Mouse (Mus musculus): ENCODE data around the gene Gm3646. TPM values are rescaled to one million over a fixed set of nuclear protein-coding genes. Genes with fewer than 3 reads are reported as not detected.

The Gm3646 gene
- total RNA-seq, 2 experiments from 2014 or later: 5.4 to 7.2 TPM

DNA sequence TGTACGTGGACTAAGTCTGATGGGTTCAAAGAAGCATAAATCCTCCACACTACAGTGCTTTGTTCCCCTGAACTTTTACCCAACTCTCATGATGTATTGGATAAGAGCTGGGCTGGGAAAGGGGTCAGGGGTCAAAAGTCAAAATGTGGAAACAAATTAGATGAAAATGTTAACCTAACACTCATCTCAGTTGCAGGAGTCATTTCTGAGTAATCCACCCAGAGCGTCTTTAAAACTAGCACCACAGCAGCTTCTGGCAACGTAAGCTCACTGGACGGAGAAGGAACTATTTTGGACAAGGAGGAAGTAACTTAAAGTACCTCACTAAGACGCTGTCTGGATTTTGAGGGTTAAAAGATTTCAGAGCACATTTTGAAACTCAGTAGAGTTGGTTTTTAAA is 20.5 kb downstream of the Gm3646 start:
- DNase-seq: no peak
- intact Hi-C loops (cut with DNase I): no loop called here

DNA sequence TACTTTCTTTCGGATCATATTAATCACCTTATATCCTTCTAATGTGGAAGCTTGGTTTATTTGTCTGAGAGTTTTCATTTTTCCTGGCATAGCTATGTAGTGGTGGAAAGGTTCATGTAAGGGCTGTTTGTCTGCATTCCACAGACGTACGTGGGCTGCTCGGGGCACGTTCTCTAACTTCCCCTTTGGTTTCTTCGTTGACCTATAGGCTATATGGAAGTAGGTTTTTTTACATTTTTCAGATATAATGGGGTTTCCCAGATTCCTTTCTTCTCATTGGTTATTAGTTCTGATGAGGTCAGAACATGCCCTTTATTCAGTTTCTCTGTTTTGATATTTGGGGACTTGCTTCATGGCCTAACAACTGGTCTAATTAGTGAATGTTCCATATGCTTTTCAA is 23.3 kb downstream of the Gm3646 start:
- no peak for DNase-seq
- intact Hi-C loops (cut with DNase I): no loop called here

DNA sequence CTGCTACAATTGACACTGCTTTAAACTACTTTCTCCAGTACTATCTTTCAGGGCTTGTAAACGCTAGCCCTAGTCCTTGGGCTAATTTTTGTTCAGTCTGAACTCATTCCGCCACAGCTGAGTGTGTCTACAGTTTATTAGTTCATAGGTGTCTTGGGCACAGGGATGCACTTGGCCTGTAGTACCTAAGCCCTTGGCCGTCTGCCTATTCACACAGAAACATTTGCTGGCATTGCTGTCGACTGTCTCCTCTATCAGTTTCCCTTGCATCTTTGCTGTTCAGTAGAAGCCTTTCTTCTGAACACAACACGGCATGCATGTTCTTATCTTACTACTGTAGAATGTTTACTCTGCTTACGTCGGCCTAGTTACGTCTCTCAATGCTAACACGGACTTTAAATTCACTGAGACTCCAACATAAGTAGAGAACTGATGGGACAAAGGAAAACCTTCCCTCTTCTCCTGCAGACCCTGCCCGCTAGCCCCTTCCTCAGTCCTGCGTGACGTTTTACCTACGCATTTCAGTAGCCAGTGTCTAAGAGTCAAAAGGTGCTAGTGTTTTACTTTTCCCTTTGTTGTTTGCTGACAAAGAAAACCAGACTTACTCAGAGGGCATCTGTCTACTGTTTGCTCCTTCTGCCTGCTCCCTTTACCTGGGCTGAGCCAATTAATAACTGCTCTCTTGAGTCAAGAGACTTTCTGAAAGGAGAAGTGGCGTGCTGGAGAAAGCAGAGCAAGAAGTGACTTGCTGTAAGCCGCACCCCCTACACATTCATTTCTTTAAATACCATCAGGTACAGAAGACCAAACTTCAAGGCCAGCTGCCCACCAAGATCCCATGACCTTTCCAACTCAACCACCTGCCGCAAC is 25.8 kb downstream of the Gm3646 start:
- no peak for DNase-seq
- intact Hi-C loops (cut with DNase I): no loop called here

DNA sequence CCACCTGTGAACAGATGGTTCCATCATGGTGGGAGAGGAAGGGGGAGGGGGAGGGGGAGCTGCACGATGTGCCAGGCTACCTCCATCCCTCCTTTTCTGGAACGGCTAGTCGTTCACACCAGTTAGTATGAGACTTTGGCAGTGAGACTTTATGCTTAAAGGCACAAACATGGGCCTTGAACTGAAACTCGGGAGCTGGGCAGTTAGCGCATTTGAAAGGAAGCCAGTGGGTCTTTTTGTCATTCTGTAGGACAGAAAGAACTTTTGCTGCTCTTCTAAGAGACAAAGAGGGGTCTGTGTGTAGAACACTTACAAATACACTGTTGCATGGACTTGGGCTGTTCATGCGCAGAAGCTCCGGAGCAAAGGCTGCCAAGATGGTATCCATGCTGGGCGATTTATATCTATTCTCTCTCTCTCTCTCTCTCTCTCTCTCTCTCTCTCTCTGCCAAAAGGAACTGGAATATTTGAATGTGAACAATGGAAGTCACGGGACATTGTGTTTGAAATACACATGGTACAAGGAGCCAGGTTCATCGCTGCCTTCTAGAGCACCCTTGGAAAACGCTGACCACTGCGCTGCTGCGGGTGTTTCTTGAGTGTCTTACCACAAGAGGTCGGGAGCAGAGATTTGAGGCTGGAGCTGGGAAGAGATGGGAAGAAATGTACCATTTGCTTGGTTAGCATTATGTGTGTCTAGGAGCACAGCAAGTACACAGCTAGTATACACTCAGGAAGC is 31.0 kb downstream of the Gm3646 start:
- no peak for DNase-seq
- intact Hi-C loops (cut with DNase I): no loop called here

DNA sequence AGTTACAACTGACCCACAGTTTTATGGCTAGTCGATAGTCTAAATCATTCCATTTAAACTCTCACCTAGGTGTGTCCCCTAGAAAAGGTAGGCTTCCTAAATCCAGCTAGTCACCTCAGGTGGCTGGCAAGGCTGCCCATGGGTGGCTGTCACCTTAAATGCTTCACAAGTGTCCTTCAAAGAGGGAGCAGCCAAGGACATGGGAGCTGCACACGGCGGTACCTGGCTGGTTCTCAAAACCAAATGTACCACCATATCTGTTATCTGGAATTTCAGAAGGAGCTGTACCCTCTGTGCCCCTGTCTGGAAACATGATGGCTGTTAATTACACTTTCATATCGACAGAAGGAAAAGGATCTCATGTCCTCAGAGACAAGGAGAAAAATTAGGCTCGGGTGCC is 31.6 kb downstream of the Gm3646 start:
- no peak for DNase-seq
- intact Hi-C loops (cut with DNase I): no loop called here

DNA sequence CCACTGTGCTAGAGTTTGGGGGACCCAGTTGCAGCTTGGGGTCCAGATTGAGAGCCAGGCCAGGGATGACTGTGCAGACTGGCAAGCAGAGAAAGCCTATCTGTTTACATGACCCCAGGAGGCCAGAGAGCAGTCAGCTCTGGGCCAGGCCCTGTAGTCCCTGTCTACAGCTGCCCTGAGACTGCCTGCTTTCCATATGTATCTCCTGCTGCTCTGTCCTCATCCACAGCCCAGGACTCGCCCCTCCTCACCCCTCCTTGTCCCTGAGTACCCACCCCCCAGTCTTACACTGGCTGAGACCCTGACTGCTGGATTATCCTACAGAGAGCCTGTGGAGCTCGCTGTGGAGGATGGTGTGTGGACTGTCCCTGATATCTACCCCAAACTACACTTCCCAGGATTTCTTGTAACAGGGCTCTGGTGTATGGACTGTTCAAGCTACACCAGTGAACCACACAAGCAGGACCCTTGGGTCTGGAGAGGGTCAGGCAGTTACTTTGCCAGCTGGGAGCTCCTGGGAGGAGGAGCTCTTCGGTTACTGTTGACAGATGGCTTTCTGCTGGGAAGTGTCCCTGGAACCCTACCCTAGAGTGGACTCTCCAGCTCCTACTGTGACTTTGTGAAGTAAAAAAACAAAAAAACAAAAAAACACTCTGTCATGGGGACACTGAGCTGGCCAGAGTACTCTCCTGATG is 32.6 kb downstream of the Gm3646 start:
- intact Hi-C loops (cut with DNase I): no loop called here
- DNase-seq: no peak

DNA sequence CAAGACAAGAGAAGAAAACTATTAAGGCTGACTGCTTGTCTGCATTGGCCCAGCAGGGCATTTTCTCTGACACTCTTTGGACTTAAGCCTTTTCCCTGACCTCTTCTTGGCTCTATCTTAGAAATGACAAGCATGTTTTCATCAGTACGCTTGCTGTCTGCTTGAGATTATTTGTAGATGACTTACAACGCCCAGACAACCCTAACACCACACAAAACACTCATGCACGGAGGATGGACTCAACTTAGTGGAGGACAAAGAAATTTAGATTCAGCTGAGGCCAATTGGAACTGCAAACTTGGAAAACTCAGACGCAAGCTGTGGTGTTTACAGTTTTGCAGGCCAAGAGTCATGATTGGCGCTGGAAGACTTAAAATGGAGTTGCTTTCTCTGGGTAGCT is 34.7 kb downstream of the Gm3646 start:
- no peak for DNase-seq
- intact Hi-C loops (cut with DNase I): no loop called here

DNA sequence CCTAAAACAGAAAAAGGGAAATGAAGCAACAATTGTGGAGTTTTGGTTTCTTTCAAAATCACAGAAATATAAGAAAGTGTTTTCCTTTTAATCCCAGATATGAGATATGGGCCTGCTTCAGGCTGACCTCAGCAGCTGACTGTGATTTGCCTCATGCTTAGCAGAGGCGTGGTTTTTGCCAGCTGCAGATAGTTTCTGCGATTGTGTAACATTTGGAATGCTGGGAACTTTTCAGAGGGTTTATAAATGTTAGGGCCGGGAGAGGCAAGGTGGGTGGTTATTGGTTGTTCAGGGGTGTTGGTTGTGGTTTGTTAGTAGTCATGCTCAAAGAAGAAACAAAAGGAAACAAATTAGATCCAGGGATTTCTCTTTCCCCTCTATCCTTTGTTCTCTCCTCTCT is 37.1 kb downstream of the Gm3646 start:
- intact Hi-C loops (cut with DNase I): loop anchor here (10.0 kb wide), 1 partner anchor 153 kb away; no protein-coding TSS in a partner anchor
- no peak for DNase-seq

DNA sequence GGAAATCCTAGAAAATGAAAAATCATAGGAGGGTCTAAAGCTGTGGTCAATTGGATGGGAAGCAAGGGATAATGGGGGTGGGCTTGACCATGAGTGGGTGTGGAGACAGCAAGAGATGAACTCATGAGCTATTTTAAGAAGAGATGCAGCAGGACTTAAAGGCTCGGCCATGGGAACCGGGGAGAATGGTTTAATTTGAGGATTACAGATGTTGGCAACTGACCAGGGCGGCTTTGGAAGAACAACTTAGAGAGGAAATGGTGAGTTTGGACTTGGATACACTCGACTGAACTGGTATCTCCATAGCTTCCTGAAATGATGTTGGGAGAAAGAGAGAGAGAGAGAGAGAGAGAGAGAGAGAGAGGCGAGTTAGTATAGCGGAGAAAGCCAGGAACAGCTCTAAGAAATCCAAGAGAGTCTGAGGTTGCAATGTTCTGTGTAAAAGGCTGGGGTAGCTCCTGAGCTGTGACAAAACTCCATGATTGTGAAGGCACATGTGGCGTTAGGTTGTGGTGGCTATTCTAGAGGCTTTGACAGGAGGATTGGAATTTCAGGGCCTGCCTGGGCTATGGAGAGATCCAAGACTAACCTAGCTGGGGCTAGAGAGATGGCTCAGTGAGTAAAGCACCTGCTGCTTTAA is 39.2 kb downstream of the Gm3646 start:
- no peak for DNase-seq
- intact Hi-C loops (cut with DNase I): loop anchor here (10.0 kb wide), 1 partner anchor 151 kb away; no protein-coding TSS in a partner anchor

DNA sequence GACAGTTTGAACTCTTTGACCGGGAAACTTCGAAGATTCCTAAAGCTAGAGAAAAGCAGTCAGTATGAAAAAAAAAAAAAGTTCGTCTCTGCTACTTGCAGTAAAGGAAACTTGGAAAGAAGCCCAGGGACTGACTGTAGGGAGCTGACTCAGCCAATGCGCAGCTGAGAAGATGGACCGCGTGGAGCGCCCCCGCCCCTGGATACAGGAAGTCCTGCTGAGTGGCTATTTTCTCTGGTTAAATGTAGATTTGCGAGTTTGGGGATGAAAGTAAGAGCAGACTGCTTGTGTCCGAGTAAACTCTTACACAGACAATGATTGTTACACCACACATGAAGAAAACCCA is 43.1 kb downstream of the Gm3646 start:
- intact Hi-C loops (cut with DNase I): loop anchor here (1.0 to 10.0 kb wide), 4 partner anchors 75 to 175 kb away; partner anchors contain the start of gene Map4k4
- DNase-seq: peak; percentile 69 to 75

DNA sequence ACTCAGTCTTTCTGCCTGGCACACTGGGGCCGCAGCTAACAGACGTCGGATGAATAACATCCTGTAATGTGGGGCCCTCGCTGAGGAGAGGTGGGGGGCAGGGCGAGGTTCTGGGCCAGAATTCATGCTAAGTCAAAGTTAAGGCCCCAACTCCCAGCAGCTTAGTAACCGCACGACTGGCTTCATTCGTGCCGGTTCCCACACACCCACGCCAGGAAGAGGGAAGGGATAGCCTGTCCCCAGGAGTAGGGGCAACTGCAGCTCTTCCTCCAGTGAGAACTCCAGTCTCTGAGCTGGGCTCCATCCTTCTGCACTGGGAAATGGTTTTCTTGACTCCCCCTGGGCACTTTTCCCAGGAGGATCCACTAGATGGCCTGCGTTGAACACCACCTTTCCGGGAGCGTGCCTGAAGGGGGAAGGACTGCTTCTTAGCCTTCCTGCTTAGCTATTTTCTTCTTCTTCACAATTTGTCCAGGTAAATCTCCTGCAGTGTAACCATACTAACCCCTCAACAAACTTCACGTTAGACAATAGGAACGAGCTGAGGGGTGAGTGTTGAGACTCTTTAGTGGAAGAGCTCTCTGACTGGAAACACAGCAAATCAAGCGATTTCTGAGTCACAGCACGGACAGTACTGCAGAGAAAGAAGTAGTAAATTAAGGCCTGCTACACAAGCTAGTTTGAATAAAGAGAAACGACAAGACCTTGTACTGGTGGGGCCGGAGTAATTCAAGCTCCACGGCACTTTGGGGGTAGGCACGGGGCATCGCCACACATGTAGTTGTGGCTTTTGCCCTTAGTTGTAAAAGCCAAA is 43.7 kb downstream of the Gm3646 start:
- intact Hi-C loops (cut with DNase I): loop anchor here (1.0 to 10.0 kb wide), 8 partner anchors 25 to 219 kb away; partner anchors contain the start of gene Map4k4
- peak; percentile 61 to 69 for DNase-seq

DNA sequence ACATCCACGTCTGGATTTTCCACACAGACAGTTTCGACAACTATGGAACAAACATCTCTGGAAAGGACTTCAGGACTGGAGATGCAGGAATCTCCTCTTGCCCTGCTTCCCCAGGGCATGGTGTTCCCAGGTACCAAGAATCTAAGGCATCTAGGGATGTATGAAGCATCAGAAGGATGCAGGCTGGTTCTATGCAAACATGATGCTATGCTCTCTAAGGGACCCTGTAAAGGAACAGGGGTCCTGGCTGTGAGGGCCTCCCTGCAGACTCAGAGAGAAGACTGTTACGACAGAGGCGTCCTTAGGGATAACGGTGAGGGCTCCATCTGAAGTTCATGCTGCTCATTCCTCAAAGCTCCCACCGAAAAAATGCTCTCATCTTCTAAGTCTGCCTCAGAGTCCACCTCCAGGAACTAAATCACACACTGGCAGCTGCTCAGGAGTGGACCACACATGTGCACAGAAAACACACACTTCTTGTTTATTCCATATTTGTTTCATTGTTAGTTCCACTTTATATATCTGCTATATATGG is 44.9 kb downstream of the Gm3646 start:
- intact Hi-C loops (cut with DNase I): loop anchor here (2.0 to 10.0 kb wide), 5 partner anchors 45 to 221 kb away; no protein-coding TSS in a partner anchor
- DNase-seq: no peak

DNA sequence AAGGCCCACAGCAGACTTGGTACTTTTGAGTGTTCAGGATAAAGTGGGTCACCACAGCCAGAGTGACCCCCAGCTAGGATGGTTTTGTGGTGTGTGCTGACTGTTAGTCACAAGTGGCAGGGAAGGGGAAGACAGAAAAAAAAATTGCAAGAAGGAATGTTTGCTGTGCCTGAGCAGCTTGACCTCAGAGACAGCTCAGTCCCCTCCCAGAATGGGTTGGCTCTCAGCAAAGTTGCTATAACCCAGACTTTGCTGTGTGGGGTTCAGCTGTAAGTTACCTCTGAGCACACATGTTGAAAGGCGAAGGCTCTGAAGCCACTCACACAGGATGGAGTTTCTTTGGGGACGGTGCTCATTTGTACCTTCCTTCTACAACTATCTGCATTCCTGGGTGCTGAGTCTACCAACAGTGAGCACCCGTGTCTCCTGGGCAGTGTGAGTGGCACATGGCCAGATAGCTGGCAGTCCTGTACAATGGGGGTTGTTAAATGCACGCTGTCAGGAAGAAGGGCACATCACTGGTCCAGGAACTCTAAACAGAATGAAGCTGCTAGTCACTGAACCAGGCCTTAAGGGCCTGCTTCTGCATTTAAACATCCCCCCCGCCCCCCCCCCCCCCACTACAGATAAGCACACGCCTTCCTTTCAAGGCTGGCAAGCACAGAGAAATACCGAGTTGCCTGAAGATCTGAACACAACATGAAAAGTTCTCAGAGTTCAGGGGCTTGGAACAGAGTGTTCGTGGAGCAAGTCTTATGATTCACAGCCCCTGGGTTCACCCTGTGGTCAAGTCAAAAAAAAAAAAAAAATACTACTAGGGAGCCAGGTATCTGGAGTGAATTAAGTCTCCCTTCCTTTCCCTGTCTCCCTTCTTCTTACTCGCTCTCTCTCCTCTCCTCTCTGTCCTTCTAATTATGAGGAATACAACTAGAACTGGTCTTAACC is 45.6 kb downstream of the Gm3646 start:
- intact Hi-C loops (cut with DNase I): loop anchor here (2.0 to 10.0 kb wide), 5 partner anchors 45 to 221 kb away; no protein-coding TSS in a partner anchor
- DNase-seq: peak in 1 of 2 experiments; percentile 51

DNA sequence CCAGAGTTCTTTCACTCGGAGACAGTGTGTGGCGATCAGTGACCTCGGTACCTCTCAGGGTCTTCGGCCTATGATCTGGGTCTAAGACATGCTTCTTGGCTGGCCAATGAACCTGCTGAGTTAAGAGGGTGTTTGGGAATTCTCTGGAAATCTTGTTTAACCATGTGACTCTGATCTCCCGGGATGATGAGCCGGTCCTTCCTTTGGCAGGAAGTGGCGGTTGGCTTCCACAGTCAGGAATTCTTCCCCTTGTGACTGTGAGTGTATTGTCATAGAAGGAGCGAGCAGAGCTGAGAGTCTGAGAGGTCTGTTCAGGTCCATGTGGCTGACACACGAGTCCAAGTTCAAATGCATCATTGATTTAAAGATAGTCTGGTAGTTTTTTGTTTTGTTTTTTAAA is 46.9 kb downstream of the Gm3646 start:
- DNase-seq: peak in 1 of 2 experiments; percentile 51
- intact Hi-C loops (cut with DNase I): no loop called here

DNA sequence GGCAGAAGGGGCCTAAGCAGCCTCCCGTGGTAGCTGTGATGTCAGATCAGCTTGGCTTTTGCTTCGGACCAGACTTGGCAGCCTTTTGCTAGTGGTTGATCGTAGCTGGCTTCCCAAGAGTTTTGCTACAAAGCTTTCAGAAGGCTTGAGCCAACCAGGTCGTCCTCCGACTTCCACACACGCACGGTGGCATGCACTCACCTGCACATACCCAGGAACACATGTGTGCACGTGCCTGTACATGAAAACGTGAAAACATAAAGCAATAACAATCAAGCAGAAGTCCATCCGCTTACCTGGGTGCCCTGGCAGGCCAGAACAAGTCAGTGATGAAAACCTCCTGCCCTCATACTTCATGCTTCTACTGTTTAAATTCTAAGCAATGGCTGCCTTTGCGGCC is 48.2 kb downstream of the Gm3646 start:
- no peak for DNase-seq
- intact Hi-C loops (cut with DNase I): no loop called here

DNA sequence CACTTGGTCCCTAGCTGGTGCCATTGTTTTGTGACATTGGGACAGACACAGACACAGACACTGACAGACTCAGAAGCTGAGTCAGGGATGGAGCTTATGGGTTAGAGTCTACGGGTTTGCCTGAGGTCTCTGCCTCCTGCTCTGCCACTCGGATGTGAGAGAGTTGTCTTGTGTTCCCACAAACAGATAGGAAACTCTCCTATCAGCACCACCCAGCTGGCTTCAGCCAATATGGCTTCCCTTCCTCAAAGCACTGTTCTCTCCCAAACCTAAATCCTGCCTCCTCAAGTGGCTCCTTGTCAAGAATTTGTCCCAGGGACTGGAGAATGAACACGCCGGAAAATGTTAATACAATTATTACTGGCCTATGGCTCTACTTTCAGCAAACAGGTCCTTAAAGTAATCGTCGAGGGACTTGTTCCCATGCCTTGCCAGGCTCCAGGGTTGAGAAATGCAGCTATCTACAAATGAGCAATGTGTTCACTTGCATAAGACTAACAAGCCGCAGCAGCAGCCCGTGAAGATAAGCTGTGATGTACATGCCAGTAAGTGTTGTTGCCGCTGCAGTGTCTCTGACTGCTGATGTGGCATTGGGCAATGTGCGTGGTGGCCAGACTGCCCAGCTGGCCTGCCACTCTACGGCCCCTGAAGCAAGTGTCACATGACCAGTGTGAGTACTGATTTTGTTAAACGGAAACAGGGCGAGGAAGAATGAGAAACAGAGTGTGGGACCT is 50.7 kb downstream of the Gm3646 start:
- no peak for DNase-seq
- intact Hi-C loops (cut with DNase I): no loop called here
